Mouse (Mus musculus) cerebellum, adult (tissue): ENCODE measurements at regions not wholly inside any gene's neighbourhood (a gene's known extent, or its start where the extent isn't known, plus 50 kb on each side); places are given as distances from the start of the nearest gene placed in this dataset.
"Not testable (repeated sequence)": the region's sequence is repeated elsewhere in the genome, so short reads cannot be mapped to it uniquely, and the experiment has no call there.

ENCODE experiments used
- ATAC-seq: cut with Nextera tagmentation; 2 replicates; pipeline ENCODE4 v1.9.2; 2017; ENCODE audit warnings: mild to moderate bottlenecking, moderate library complexity, mixed read lengths; ENCODE audit not compliant: insufficient number of reproducible peaks, low FRiP score, low TSS enrichment

- no peak for ATAC-seq
Measured at GRCm38 (mm10) chr4:23567827-23568226, 928.4 kb upstream of the Mms22l start.

- ATAC-seq = no peak
Measured at GRCm38 (mm10) chr4:23573013-23573412, 923.2 kb upstream of the Mms22l start.

DNA sequence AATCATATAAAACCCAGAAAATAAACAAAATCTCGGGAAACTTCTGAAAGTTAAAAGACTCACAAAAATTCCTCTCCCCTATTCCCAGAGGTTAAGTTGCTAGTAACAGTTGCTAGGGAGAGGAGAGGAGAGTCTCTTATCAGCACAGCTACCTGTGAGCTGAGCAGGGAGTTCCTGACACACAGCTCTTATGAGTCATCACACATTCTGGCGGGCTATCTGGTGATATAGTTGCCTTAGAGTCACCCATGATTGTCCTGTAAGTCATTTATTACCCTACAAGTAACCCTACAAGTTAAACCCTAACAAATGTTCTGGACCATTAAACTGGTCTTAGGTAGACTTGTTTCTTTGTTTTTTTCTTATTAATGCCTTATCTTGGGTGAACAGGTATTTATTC is 908.8 kb upstream of the Mms22l start:
- no peak for ATAC-seq

- no peak for ATAC-seq
Measured at GRCm38 (mm10) chr4:23590883-23591282, 905.4 kb upstream of the Mms22l start.

GRCm38 (mm10) chr4:23591593-23591992 is 904.7 kb upstream of the Mms22l start:
- no peak for ATAC-seq

DNA sequence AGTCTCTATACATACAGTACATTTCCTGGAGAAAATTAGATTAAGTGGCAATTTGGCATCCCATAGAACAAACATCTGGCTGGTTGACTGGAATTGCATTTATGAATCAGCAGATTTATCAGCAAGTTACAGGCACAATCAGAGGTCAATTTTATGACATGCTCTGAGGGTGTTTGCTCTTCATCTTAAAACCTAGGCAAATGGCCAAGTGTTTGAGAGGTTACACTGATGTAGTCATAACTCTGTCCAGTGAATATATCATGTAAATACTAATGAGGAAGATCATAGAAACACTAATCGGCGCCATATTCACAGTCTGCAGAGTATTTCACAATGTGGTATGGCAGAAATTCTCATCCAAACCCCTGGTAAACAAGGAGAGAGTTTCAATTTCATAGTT is 896.2 kb upstream of the Mms22l start:
- no peak for ATAC-seq

DNA sequence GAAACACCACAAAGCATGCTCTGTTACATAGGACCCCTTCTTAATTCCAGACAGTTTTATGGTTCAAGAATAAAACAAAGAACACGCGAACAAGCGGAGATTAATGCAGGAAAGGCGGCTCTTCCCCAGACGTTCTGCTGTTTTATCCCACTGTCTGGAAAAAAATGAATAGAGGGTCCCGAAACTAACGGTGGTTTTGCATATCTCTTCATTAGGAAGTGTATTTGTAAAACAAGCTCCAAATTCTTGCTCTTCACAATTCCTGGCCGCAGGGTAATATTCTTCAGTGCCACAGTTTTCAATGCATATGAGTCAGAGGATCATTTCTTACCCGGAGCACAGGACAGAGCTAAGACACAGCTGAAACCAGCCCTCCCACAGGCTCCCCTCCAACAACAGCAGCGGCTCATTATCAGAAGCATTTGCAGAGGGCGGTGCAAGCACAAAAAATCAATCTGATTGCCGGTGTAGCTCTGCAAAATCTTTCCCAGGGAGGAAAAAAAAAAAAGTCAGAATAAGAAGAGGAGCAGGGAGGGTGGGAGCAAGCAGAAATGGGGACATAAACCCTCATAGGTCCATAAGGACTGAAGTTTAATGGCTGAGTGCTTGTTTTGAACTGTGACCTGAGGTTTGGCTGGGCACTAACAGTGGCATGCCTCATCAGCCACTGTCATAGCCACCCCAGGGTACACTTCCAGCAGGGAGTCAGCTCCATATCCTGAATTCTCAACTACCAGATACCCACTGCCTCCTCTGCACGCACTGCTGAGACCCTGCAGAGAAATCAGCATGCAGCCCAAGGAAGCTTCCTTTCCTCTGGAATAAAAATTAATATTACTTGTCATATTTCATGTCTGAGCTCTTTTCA is 894.6 kb upstream of the Mms22l start:
- ATAC-seq = no peak

GRCm38 (mm10) chr4:23602294-23602932 is 893.8 kb upstream of the Mms22l start:
- no peak for ATAC-seq

DNA sequence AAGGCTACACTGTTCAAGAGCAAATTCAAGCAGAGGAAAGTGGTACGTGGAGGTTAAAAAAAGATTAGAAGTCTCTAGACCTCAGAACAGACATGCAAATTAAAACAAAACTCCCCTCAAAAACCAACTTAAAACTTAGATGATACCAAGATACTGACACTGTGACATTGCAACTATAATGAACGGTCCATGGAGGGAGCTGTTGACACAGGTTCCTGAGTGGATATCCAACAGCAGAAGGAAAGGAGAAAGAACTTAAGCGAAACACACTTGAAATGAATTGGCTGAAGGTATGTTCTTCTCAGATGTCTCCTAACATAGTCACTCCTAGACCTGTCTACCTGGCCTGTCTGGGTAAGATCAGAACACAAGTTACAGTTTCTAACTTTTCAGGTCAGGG is 888.9 kb upstream of the Mms22l start:
- ATAC-seq = no peak

- no peak for ATAC-seq
Measured at GRCm38 (mm10) chr4:23621208-23621607, 875.0 kb upstream of the Mms22l start.

GRCm38 (mm10) chr4:23622231-23622630 is 874.0 kb upstream of the Mms22l start:
- no peak for ATAC-seq

GRCm38 (mm10) chr4:23636231-23636928 is 859.9 kb upstream of the Mms22l start:
- ATAC-seq = no peak

DNA sequence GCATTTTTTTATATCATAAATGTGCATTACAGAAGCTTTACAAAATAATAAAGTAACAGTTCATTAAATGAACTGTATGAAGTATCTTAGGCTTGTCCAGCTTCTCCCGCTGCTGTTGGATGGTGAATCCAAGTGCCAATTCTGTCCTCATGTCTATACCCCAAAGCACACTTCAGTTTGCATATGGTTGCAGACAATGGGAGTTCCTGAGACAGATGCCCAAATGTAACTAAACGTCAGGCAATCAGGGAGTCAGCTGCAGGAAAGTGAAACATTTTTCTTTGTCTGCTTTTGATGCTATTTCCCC is 859.4 kb upstream of the Mms22l start:
- no peak for ATAC-seq

- not testable (repeated sequence) for ATAC-seq
Measured at GRCm38 (mm10) chr4:23656671-23657070, 839.6 kb upstream of the Mms22l start.

- no peak for ATAC-seq
Measured at GRCm38 (mm10) chr4:23668896-23669295, 827.4 kb upstream of the Mms22l start.

DNA sequence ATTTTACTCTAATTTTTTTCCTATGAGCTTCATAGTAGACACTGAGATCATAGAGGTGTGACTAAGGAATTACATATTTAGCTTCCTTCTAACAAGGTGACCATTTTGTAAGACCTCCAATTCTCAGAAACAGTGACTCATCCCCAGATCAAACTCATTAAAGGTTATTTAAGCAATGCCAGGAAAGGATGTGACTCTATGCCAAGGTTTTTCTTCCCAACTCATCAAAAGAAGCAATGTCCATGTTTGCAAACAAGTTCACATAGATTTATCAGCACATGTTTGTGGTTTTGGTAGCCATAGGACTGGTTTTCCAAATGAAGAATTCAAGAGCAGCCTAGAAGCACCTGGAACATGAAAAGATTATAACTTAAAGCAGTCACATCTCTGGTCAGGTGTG is 792.6 kb upstream of the Mms22l start:
- ATAC-seq = no peak

GRCm38 (mm10) chr4:23710716-23711115 is 785.5 kb upstream of the Mms22l start:
- no peak for ATAC-seq

GRCm38 (mm10) chr4:23713781-23714415 is 782.4 kb upstream of the Mms22l start:
- no peak for ATAC-seq

DNA sequence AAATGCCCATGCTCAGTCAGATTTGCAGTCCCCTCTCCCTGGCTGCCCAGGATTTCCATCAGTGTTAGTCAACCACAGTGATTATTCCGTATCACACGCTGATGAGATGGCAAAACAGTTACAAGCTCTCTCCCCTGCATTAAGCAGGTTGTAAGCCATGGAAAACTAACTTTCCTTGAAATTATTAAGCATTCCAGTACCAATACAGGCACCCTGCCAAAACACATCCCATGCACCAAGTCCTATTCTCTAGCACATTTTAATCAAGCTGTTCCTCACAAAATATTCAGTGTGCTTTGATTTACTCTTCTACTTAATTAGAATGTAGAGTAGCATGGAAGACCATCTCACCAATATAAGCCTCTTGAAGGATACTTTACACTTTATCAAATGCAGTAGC is 768.4 kb upstream of the Mms22l start:
- no peak for ATAC-seq

GRCm38 (mm10) chr4:23732471-23732870 is 763.8 kb upstream of the Mms22l start:
- no peak for ATAC-seq

DNA sequence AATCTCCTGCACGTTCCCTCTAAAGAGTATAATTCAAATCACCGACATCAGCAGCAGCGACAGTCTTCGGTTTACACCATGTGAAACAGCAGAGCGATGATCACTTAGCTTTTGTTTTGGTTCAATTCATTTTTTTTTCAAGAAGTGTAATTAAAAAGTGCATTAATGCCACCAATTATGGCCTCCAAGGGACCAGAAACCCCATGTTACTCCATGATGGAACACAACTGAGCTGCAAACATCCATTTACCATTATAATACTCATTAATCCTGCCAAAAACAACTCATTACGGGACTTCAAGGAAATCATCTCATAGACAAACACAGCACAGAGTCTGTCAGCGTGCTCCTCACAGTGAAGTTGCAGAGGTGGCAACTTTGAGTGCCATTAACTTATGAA is 752.2 kb upstream of the Mms22l start:
- no peak for ATAC-seq
